Mouse (Mus musculus) intestine, embryonic 16.5 days (tissue): ENCODE data around the gene Mrvi1. TPM values are rescaled to one million over a fixed set of nuclear protein-coding genes. Genes with fewer than 3 reads are reported as not detected.

ENCODE experiments used
- ATAC-seq: fragments of 200-750 bp; cut with Nextera tagmentation; 2 replicates; pipeline ENCODE4 v1.8.0; 2017; ENCODE audit warnings: moderate TSS enrichment, moderate library complexity
- H3K27ac ChIP-seq: fragments of 300-500 bp; sonication (generic); 2 replicates; pipeline ENCODE4 v1.5.1; 2014; ENCODE audit warnings: mild to moderate bottlenecking, low read length
- H3K27me3 ChIP-seq: fragments of 300-500 bp; sonication (generic); replicated peaks from 2 replicates; pipeline ENCODE4 v1.6.1; 2014; ENCODE audit warnings: low read length, control low read depth, mixed read lengths; ENCODE audit not compliant: control insufficient read depth, insufficient read depth
- H3K36me3 ChIP-seq: fragments of 300-500 bp; sonication (generic); 2 replicates; pipeline ENCODE4 v1.6.1; 2014; ENCODE audit warnings: low read length, control low read depth; ENCODE audit not compliant: control insufficient read depth, insufficient read depth
- H3K4me1 ChIP-seq: fragments of 300-500 bp; sonication (generic); 2 replicates; pipeline ENCODE4 v1.6.1; 2014; ENCODE audit warnings: low read length, control low read depth, mixed read lengths; ENCODE audit not compliant: control insufficient read depth, insufficient read depth
- H3K4me2 ChIP-seq: fragments of 300-500 bp; sonication (generic); 2 replicates; pipeline ENCODE4 v1.6.1; 2014; ENCODE audit warnings: low read depth, low read length, control low read depth
- H3K4me3 ChIP-seq: fragments of 300-500 bp; sonication (generic); 2 replicates; pipeline ENCODE4 v1.5.1; 2014; ENCODE audit warnings: mild to moderate bottlenecking, low read length
- H3K9ac ChIP-seq: fragments of 300-500 bp; sonication (generic); 2 replicates; pipeline ENCODE4 v1.6.1; 2014; ENCODE audit warnings: low read depth, low read length
- H3K9me3 ChIP-seq: fragments of 300-500 bp; sonication (generic); 2 replicates; pipeline ENCODE4 v1.6.1; 2016; ENCODE audit warnings: low read length, control low read depth; ENCODE audit not compliant: control insufficient read depth
- WGBS: fragments of 180-500 bp; shearing (Covaris S2); extraction: QIAGEN DNeasy Blood & Tissue Kit; methylation state at CpG from one replicate; pipeline ENCODE4 v1.1.7; 2014; 5-methylcytosine and 5-hydroxymethylcytosine counted together
- polyA plus RNA-seq: library from polyadenylated mRNA; unstranded; fragments of >200 nt; fragmentation: Nextera tagmentation; extraction: Ambion mirVana; gene quantifications from 2 replicates; pipeline ENCODE4 v1.2.1, GENCODE M21; 2015

Mrvi1 gene
- polyA plus RNA-seq, 1 experiment from 2014 or later = 12.0 TPM

DNA sequence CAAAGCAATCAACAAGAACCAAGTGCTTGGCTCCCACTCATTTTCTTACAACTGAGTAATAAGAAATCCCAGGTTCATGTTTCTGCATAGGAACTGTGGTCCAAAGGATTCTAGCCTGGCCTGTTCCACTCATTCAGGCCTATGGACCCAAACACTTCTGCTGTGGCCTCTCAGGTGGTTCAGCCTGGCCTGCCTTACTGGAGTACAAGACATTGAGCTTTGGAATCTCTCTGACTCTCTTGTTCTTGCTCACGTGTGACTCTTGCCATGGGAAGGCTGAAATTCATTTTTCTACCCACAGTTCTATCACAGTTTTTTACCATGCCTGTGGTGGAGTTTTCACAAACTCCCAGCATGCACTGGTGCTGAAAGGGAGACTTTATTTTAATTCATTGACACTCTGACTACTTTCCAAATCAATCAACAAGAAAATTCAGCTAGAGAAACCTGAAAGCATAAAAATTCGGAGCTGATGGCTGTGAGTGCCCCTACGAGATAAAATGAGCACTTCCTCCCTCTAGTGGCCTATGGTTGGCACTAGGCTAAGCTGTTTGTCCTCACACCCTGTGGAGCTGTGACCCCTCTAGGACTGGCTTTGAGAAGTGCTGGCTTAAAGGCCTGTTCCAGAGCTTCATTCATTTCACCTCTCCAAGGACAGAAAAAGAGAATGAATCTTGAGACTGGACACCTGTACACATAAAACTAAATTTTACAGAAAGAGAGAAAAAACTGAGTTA lies 52.0 kb downstream of the Mrvi1 start:
- ATAC-seq = peak; percentile 85
- H3K9ac ChIP-seq = no peak overlapping the region
- no peaks in the 10 kb centered on the region for H3K4me1 ChIP-seq
- no peaks in the 10 kb centered on the region for H3K9me3 ChIP-seq
- no peaks in the 10 kb centered on the region for H3K27me3 ChIP-seq
- H3K4me3 ChIP-seq = no peak overlapping the region
- H3K4me2 ChIP-seq = no peak overlapping the region
- H3K27ac ChIP-seq = no peak overlapping the region
- H3K36me3 ChIP-seq = no peaks in the 10 kb centered on the region
- WGBS = 27% methylated on average over 3 of the region's 3 CpGs

DNA sequence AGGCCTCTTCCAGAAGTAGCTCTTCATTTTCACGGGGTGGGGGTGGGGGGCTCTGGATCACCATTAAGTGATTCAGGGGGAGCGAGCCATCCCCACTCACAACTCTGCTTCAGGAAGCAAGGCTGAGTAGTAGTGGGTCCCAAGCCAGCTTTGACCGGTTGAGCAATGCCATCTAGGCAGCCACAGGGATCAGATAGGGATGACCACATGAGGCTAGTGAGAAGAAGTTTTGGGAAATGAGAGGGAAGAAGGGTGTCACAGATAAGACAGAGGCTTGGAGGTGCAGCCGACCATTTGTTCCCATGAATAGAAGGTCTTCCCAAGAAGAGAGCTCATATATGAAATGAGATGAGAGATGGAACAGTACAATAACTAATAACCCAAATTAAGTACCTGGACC lies 55.7 kb downstream of the Mrvi1 start:
- Histone ChIP-seq H3K27ac (no peak overlapping the region), H3K9me3 (no peaks in the 10 kb centered on the region), H3K4me3 (no peak overlapping the region), H3K27me3 (no peaks in the 10 kb centered on the region), H3K9ac (no peak overlapping the region), H3K4me1 (no peaks in the 10 kb centered on the region), H3K36me3 (peaks cover 9% of the 10 kb centered on the region), H3K4me2 (no peak overlapping the region)
- WGBS = 81% methylated on average over 4 of the region's 4 CpGs
- ATAC-seq = no peak

- no peak overlapping the region for H3K9ac ChIP-seq
Measured at GRCm38 (mm10) chr7:110920331-110921261, 61.7 kb downstream of the Mrvi1 start.

DNA sequence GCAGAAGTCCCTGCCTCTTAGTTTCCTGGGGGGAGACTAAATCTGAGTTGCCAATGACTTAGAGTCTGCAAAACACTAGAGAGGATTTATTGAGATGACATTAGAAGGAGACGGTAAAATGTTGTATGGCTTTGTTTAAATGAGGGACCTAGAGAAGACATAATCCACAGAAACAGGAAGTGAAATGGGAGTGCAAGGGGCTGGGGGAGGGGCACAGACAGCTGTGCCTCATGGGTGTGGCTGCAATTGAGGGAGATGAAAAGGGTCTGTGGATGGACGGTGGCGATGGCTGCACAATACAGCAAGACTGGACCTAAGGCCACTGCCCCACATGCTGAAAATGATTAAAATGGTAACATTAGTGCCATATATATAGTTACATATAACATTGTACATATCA lies 62.5 kb downstream of the Mrvi1 start:
- Histone ChIP-seq H3K36me3 (peaks cover 9% of the 10 kb centered on the region), H3K27ac (0 out of 2 replicates have a peak overlapping the region, but pooled peaks have one; percentile 21), H3K4me1 (peaks cover 14% of the 10 kb centered on the region), H3K9ac (no peak overlapping the region), H3K27me3 (no peaks in the 10 kb centered on the region), H3K9me3 (no peaks in the 10 kb centered on the region), H3K4me3 (no peak overlapping the region), H3K4me2 (no peak overlapping the region)
- no peak for ATAC-seq
- 31% methylated on average over 3 of the region's 3 CpGs for WGBS

More at GRCm38 (mm10) chr7:110920331-110921261, 61.7 kb downstream of the Mrvi1 start:
- H3K4me1 ChIP-seq = peaks cover 14% of the 10 kb centered on the region
- no peaks in the 10 kb centered on the region for H3K9me3 ChIP-seq
- H3K36me3 ChIP-seq = peaks cover 9% of the 10 kb centered on the region
- WGBS = 58% methylated on average over 19 of the region's 19 CpGs
- no peak overlapping the region for H3K4me2 ChIP-seq
- H3K4me3 ChIP-seq = no peak overlapping the region
- peak; percentile 78 for ATAC-seq
- no peaks in the 10 kb centered on the region for H3K27me3 ChIP-seq
- peak overlapping the region; percentile 65 for H3K27ac ChIP-seq

DNA sequence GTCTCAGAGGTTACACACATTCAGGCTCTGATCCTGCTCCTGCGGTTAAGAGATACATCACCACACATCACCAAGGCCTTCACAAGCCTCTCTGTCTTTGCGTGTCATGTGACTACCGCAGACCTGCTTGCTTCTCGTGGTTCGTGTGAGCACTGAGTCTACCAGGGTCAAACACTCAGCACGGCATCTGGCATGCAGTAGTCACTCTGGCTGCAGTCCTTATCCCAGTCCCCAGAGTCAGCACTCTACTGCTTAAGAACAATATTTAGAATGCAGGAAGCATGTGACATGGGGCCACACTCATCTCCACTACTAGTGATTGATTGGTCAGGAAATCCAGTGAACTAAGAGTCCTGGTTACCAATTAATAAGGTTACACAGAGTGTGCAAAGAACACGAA lies 66.3 kb downstream of the Mrvi1 start:
- Histone ChIP-seq H3K4me2 (no peak overlapping the region), H3K36me3 (no peaks in the 10 kb centered on the region), H3K27ac (peak overlapping the region; percentile 59; the same call in 1 of the 2 replicates), H3K4me3 (no peak overlapping the region), H3K27me3 (no peaks in the 10 kb centered on the region), H3K9me3 (no peaks in the 10 kb centered on the region), H3K4me1 (peaks cover 18% of the 10 kb centered on the region), H3K9ac (no peak overlapping the region)
- peak; percentile 64 for ATAC-seq
- WGBS = 49% methylated on average over 7 of the region's 7 CpGs

DNA sequence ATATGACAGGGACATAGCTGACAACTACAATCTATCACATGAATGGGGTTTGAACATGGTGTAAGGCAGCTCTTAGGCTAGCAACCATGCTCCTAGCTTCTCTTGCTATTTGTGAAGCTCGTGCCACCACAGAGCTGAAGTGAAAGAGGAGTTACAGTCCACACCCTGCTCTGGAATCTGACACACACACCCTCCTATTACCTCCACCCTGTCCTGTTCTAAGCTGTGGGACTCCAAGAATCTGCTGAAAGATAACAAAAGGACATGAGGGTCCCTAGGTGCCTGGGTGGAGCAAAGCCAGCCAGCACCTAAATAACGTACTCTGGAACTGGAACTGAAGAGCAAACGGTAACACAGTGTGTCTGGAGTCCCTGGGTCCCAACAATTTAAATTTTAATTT lies 67.7 kb downstream of the Mrvi1 start:
- H3K9me3 ChIP-seq = no peaks in the 10 kb centered on the region
- 0 out of 2 replicates have a peak overlapping the region, but pooled peaks have one; percentile 18 for H3K27ac ChIP-seq
- H3K9ac ChIP-seq = no peak overlapping the region
- H3K4me3 ChIP-seq = no peak overlapping the region
- H3K27me3 ChIP-seq = no peaks in the 10 kb centered on the region
- ATAC-seq = peak; percentile 87
- H3K4me1 ChIP-seq = peaks cover 7% of the 10 kb centered on the region
- 56% methylated on average over 3 of the region's 3 CpGs for WGBS
- H3K36me3 ChIP-seq = no peaks in the 10 kb centered on the region
- H3K4me2 ChIP-seq = no peak overlapping the region

DNA sequence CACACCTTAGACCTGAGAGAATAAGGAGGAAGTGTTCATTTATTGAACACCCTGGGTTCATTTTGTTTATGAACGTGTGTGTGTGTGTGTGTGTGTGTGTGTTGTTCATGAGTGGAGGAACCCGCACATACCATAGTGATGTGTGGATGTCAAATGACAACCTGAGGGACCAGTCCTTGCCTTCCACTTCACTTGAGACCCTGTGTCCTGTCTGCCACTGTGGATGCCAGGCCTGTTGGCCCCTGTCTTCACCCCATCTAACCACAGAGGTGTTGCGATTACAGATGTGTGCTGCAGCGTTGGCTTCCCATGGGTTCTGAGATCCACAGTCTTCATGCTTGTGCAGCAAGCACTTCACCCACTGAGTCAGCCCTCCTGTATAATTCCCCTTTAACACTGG lies 68.5 kb downstream of the Mrvi1 start:
- 91% methylated on average over 4 of the region's 4 CpGs for WGBS
- H3K27me3 ChIP-seq = no peaks in the 10 kb centered on the region
- ATAC-seq = no peak
- H3K4me2 ChIP-seq = no peak overlapping the region
- no peaks in the 10 kb centered on the region for H3K9me3 ChIP-seq
- H3K27ac ChIP-seq = no peak overlapping the region
- peaks cover 6% of the 10 kb centered on the region; the same call in 1 of the 2 replicates for H3K4me1 ChIP-seq
- H3K4me3 ChIP-seq = no peak overlapping the region
- H3K36me3 ChIP-seq = no peaks in the 10 kb centered on the region
- no peak overlapping the region for H3K9ac ChIP-seq

DNA sequence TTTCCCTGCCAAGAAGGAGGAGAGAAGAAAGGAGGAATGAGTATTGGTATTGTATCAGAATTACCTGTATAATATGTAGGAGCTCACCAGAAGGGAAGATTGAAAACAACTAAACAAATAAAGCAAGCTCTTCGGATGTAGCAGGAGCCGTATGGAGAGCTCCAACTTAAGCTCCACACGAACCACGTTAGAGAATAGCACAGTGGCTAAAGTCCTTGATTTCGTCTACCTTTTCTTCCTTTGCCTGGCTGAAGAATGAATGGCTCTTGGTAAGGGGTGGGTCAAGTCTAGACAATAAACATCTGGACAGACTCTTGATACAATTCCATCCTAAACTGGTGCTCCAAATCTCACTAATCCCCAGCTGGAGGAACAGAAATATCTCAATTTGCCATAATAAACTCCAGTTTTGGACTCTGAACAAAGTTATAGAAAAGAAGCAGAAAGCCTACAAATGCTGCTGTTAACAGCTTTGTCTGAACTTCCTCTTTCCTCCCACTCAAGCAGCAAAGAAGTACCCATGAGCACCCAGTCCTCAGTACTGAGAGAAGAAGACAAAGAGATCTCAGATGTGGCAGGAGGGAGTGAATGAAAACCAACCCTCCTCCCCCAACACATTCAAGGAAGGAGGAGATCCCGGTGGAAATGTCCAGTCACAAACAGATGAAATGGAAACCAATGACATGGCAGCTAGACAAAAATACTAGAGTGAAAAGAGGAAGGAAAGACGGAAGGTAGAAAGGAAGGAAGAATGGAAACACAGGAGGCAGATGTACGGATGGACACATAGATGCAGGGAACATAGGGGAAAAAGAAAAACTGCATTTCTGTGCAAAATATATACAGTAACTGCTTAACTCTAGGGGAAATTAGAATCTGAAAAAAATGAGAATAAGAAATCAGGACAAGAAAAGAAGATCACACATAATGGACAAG lies 73.8 kb downstream of the Mrvi1 start:
- Histone ChIP-seq H3K4me2 (no peak overlapping the region), H3K27me3 (no peaks in the 10 kb centered on the region), H3K27ac (no peak overlapping the region), H3K9ac (no peak overlapping the region), H3K36me3 (no peaks in the 10 kb centered on the region), H3K9me3 (no peaks in the 10 kb centered on the region), H3K4me1 (peaks cover 2% of the 10 kb centered on the region; the same call in 1 of the 2 replicates), H3K4me3 (no peak overlapping the region)
- 75% methylated on average over 8 of the region's 8 CpGs for WGBS
- no peak for ATAC-seq
